Mouse (Mus musculus) brown adipose tissue, adult 24 weeks (tissue): ENCODE measurements around the gene Ggnbp2. TPM values are rescaled to one million over a fixed set of nuclear protein-coding genes. Genes with fewer than 3 reads are reported as not detected.
A peak's percentile ranks its signal among the peaks of the same experiment; 100 is the strongest.
"Not testable (repeated sequence)": the region's sequence is repeated elsewhere in the genome, so short reads cannot be mapped to it uniquely, and the experiment has no call there.

Source experiments
- H3K27ac ChIP-seq: fragments of 200-500 bp; replicated peaks from 2 replicates; pipeline ENCODE4 v1.5.1; 2012; ENCODE audit warnings: low read depth, mild to moderate bottlenecking, low read length
- H3K4me1 ChIP-seq: fragments of 200-500 bp; 2 replicates; pipeline ENCODE4 v1.6.1; 2012; ENCODE audit warnings: low read length, mixed read lengths; ENCODE audit not compliant: control insufficient read depth, insufficient read depth, insufficient read length
- H3K4me3 ChIP-seq: fragments of 200-500 bp; 2 replicates; pipeline ENCODE4 v1.5.1; 2012; ENCODE audit warnings: low read depth, mild to moderate bottlenecking, low read length, moderate library complexity; ENCODE audit not compliant: insufficient read depth
- polyA plus RNA-seq: library from polyadenylated mRNA; stranded (reverse); fragments of >200 nt; gene quantifications from 2 replicates; pipeline ENCODE4 v1.2.4, GENCODE M21; 2012; ENCODE audit not compliant: missing spikeins, insufficient read depth, insufficient read length

Gene Ggnbp2
- polyA plus RNA-seq, 1 experiment, result 60.0 TPM

- no peaks in the 10 kb centered on the region for H3K4me1 ChIP-seq
- no peak overlapping the region for H3K4me3 ChIP-seq
- no peak overlapping the region for H3K27ac ChIP-seq
Measured at GRCm38 (mm10) chr11:84886767-84887511, 16.3 kb upstream of the Ggnbp2 start.

DNA sequence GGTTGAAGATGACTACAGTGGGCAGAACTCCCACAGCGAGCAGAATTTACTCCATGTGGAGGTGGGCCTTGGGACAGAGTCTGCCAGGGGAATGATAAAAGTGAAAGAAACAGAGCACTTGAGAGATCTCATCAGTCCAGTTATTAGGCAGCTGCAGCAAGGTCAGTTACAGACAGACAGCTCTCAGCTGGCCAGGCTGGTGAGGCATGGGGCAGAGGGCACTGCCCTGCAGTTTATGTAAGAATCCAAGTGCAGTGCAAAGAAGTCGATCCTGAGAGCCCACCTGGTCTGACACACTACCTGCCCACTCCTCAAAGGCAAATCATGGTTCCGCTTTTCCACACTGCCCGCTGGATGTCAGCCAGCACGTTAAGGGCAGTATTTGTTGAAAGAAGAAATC is 15.6 kb upstream of the Ggnbp2 start:
- no peak overlapping the region for H3K4me3 ChIP-seq
- no peaks in the 10 kb centered on the region for H3K4me1 ChIP-seq
- no peak overlapping the region for H3K27ac ChIP-seq

- H3K27ac ChIP-seq, result no peak overlapping the region
- H3K4me3 ChIP-seq, result no peak overlapping the region
- no peaks in the 10 kb centered on the region for H3K4me1 ChIP-seq
Measured at GRCm38 (mm10) chr11:84885238-84885637, 14.6 kb upstream of the Ggnbp2 start.

DNA sequence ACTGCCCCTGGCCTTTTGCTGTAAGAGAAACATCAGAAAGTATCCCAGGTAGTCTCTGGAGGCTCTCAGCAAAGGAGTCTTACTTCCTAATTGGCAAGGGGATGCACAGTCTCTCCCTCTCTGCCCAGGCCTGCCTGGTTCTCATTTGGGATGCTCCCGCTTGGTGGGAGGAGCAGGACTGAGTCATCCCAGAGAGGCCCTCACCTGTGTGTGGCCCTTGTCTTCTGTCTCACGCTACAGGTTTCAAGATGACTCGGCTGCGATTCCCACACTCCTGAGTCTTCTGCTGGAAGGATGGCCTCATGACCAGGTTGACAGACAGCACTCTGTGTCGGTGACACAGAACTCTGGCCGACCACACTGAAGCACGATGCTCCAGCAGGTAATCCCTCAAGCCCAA is 11.7 kb upstream of the Ggnbp2 start:
- no peaks in the 10 kb centered on the region for H3K4me1 ChIP-seq
- no peak overlapping the region for H3K27ac ChIP-seq
- no peak overlapping the region for H3K4me3 ChIP-seq

DNA sequence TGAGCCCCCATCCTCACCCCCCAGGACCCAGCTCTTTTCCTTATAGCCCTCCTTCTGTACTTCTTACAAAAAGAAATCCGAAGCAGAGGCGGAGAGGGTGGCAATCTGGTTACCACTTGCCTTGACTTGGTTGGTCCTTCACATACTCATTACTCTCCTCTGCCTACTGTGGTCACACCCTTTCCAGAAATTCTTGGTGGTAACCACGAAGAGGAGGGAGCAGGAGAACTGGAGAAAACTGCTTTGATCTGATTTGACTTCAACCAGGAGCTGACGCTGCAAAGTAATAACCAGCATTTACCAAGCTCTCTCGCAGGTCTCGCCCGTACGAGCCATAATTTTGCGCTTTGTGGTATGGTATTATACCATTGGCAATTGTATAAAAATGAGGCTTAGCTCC is 10.4 kb upstream of the Ggnbp2 start:
- Histone ChIP-seq H3K4me1 (no peaks in the 10 kb centered on the region), H3K27ac (no peak overlapping the region), H3K4me3 (peak overlapping the region; percentile 99)

- Histone ChIP-seq H3K4me1 (no peaks in the 10 kb centered on the region), H3K4me3 (peak overlapping the region; percentile 99), H3K27ac (peak overlapping the region; percentile 53)
Measured at GRCm38 (mm10) chr11:84880465-84880961, 9.9 kb upstream of the Ggnbp2 start.

GRCm38 (mm10) chr11:84879772-84880464 is 9.3 kb upstream of the Ggnbp2 start, which contains the start of the genes Myo19 and Pigw:
Myo19 (plus strand) TSS chr11:84880148.
Pigw (minus strand) TSS chr11:84880285.
- Histone ChIP-seq H3K4me1 (no peaks in the 10 kb centered on the region), H3K27ac (peak within 1 kb of the TSS; percentile 61), H3K4me3 (peak within 1 kb of the TSS; percentile 99)

DNA sequence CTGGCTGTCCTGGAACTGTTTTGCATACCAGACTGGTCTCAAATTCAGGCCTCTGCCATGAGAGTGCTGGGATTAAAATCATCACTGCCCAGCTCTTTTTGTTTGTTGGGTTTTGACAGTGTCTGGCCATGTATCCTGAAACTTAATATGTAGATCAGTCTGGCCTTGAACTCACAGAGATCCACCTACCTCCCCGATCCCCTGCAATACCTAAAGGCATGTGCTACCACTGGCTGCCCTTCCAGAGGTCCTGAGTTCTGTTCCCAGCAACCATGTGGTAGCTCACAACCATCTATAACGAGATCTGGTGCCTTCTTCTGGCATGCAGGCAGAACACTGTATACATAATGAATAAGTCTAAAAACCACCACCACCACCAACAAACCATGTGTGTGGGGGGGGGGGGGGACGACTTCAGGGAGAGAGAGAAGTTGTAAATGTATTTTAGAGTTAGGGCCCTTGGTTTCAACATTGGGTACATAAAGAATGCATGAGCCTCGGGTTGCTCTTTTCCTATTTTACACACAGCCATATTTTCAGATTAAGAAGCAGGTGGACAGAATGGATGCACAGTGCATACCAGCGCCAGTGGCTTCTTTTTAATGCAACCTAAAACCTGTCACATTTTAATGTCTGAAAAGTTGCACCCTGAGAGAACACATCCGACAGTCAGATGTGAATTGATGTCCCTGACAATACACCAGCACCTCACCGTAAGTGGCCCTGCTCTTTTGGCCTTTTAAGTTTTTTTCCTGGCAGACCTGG is 8.6 kb upstream of the Ggnbp2 start:
- H3K27ac ChIP-seq, result peak overlapping the region; percentile 61

GRCm38 (mm10) chr11:84876020-84876419 is 5.4 kb upstream of the Ggnbp2 start:
- not testable (repeated sequence) for H3K27ac ChIP-seq, H3K4me3 ChIP-seq, H3K4me1 ChIP-seq

More for the DNA sequence above, 8.6 kb upstream of the Ggnbp2 start:
- H3K4me3 ChIP-seq, result peak overlapping the region; percentile 99
- no peaks in the 10 kb centered on the region for H3K4me1 ChIP-seq

- Histone ChIP-seq H3K4me3 (no peak overlapping the region), H3K4me1 (no peaks in the 10 kb centered on the region; the same call in 1 of the 2 replicates), H3K27ac (no peak overlapping the region)
Measured at GRCm38 (mm10) chr11:84873042-84873833, 2.6 kb upstream of the Ggnbp2 start.

DNA sequence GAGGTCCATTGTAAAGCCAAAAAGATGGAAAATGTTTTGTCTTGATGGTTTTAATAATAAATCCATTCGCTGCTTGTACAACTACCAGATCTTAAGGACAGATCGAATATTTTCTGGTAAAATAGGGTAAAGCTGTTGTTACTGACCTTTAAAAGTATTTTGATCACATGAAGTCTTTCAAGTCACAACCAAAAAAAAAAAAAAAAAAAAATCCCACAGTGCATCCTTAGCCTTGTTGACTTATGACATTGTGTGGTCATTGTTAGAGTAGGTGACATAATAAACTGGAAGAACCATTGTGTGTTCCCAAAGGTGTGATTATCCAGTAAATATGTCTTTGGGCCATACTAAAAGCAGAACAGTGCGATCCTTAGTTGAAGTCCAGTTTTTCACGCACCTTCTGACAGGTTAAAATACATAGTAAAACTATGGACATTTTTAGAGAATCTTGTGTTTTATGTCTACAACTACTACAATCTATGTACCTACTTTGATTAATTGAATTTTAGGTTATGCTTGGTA is 992 bp upstream of the Ggnbp2 start:
- H3K27ac ChIP-seq, result peak overlapping the region; percentile 88
- peak overlapping the region; percentile 69 for H3K4me3 ChIP-seq
- H3K4me1 ChIP-seq, result peaks cover 3% of the 10 kb centered on the region; the same call in 1 of the 2 replicates

DNA sequence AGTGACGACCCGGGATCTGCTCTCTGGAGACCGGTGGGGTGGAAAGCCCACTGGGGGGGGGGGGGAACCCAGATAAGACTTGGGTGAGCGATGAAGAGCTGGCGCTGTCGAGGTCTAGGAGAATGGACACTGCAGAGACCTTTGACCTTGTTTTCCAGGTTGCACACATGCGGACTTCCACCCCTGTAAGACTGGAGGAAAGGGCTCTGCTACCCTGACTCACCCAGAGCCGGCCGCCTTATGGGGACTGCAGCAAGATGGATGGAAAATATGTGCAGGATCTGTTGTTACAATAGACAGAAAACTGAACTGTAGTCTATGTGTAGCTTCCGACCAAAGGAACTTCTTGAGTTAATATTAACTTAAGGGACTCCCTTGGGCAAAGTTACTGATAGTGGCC is 429 bp upstream of the Ggnbp2 start:
- Histone ChIP-seq H3K4me1 (peaks cover 5% of the 10 kb centered on the region; the same call in 1 of the 2 replicates), H3K27ac (peak overlapping the region; percentile 88), H3K4me3 (peak overlapping the region; percentile 69)

DNA sequence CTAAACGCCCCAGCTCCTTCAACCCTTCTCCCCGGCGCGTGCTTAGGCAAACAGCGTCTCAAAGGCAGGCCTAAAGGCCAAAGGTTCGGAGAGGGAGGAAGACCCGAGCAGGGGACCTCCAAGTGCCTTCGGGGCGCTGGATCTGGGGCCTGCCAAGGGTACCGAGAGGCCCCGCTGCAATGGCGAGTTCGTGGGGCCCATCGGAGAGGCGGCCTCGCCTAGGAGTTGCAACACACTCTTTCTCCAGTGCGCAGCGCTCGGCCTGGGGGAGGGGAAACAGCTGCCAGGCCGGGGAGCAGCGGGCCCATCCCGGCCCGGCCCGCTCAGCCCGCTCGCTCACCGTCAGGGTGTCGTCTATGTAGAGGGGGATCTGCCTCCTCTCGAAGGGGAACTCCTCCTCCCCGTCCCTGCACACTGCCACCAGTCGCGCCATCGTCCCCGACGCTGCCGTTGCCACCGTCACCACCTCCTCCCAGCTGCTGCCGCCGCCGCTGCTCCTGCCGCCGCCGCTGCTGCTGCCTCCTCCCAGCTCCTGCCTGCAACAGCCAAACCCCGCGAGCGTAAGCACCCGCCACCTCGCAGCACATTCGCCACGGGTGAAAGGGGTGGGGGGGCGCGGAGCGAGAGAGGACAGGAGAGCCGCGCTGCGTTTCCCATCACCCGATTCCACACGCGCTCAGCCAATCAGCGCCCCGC is 932 bp downstream of the Ggnbp2 start:
- Histone ChIP-seq H3K4me1 (peaks cover 9% of the 10 kb centered on the region; the same call in 1 of the 2 replicates), H3K27ac (peak overlapping the region; percentile 64), H3K4me3 (peak overlapping the region; percentile 90)
